Mouse (Mus musculus) liver, adult 2 months (tissue): ENCODE results near the gene Krt4. TPM values are rescaled to one million over a fixed set of nuclear protein-coding genes. Genes with fewer than 3 reads are reported as not detected.
A peak's percentile ranks its signal among the peaks of the same experiment; 100 is the strongest.

Experiments used
- DNase-seq: peaks from one replicate; pipeline ENCODE4 v3.0.0-alpha.2; 2011; ENCODE audit warnings: low read depth, low spot score; ENCODE audit errors: extremely low read depth
- H3K27ac ChIP-seq: fragments of 200-500 bp; replicated peaks from 2 replicates; pipeline ENCODE4 v1.5.1; 2012; ENCODE audit warnings: low read depth, mild to moderate bottlenecking, control low read depth, inconsistent platforms, low read length; ENCODE audit not compliant: insufficient read depth
- H3K27me3 ChIP-seq: fragments of 200-500 bp; 2 replicates; pipeline ENCODE4 v1.6.1; 2012; ENCODE audit warnings: mild to moderate bottlenecking, moderate library complexity, low read length, inconsistent platforms; ENCODE audit not compliant: control insufficient read depth, insufficient read depth
- H3K36me3 ChIP-seq: fragments of 200-500 bp; 2 replicates; pipeline ENCODE4 v1.6.1; 2012; ENCODE audit warnings: low read length, inconsistent platforms; ENCODE audit not compliant: control insufficient read depth, insufficient read depth
- H3K4me1 ChIP-seq: fragments of 200-500 bp; 2 replicates; pipeline ENCODE4 v1.6.1; 2011; ENCODE audit warnings: low read length; ENCODE audit not compliant: control insufficient read depth, insufficient read depth
- H3K4me3 ChIP-seq: fragments of 200-500 bp; 2 replicates; pipeline ENCODE4 v1.5.1; 2011; ENCODE audit warnings: low read depth, mild to moderate bottlenecking, control low read depth, low read length, moderate library complexity; ENCODE audit not compliant: insufficient read depth
- H3K79me2 ChIP-seq: fragments of 200-500 bp; 2 replicates; pipeline ENCODE4 v1.6.1; 2012; ENCODE audit warnings: inconsistent platforms, mild to moderate bottlenecking, low read length, moderate library complexity; ENCODE audit not compliant: control insufficient read depth, insufficient read depth
- H3K9ac ChIP-seq: fragments of 200-500 bp; 2 replicates; pipeline ENCODE4 v1.6.1; 2012; ENCODE audit warnings: low read depth, mild to moderate bottlenecking, control low read depth, inconsistent platforms, low read length
- CTCF ChIP-seq: fragments of 200-500 bp; IDR thresholded peaks from 2 replicates; pipeline ENCODE4 v1.5.1; 2011; ENCODE audit warnings: low read depth, low read length, control low read depth
- POLR2A ChIP-seq: fragments of 200-500 bp; IDR thresholded peaks from 2 replicates; pipeline ENCODE4 v1.6.1; 2011; ENCODE audit warnings: low read length, control low read depth; ENCODE audit not compliant: insufficient read depth; ENCODE audit errors: extremely low read depth
- WGBS: fragments of 180-500 bp; shearing (Covaris S2); methylation state at CpG from one replicate; pipeline ENCODE4 v1.1.7; 2018; 5-methylcytosine and 5-hydroxymethylcytosine counted together
- polyA plus RNA-seq: library from polyadenylated mRNA; depleted of rRNA; stranded (reverse); fragments of >200 nt; gene quantifications from 2 replicates; pipeline ENCODE4 v1.2.3, GENCODE M21; 2012
- total RNA-seq: library from RNA; depleted of rRNA; stranded (reverse); fragments of >200 nt; gene quantifications from 2 replicates; pipeline ENCODE4 v1.2.3, GENCODE M21; 2014

Gene Krt4
- total and polyA plus RNA-seq, 2 experiments: 0.06 TPM; not detected in 1

- no peak overlapping the region for H3K4me3 ChIP-seq
- no peak for DNase-seq
- no peak overlapping the region for H3K9ac ChIP-seq
- H3K79me2 ChIP-seq: no peaks in the 10 kb centered on the region
- TF ChIP-seq POLR2A (no peak), CTCF (no peak)
- 86% methylated on average over 7 of the region's 7 CpGs for WGBS
- no peaks in the 10 kb centered on the region for H3K4me1 ChIP-seq
- no peak overlapping the region for H3K27ac ChIP-seq
- H3K27me3 ChIP-seq: 0 out of 2 replicates have a peak, but pooled peaks cover 2% of the 10 kb centered on the region
- H3K36me3 ChIP-seq: no peaks in the 10 kb centered on the region
Observed at GRCm38 (mm10) chr15:101952733-101953474, 28.4 kb upstream of the Krt4 start.

- no peak for DNase-seq
- Histone ChIP-seq H3K27me3 (no peaks in the 10 kb centered on the region), H3K9ac (no peak overlapping the region), H3K27ac (no peak overlapping the region), H3K36me3 (no peaks in the 10 kb centered on the region), H3K4me3 (no peak overlapping the region), H3K4me1 (no peaks in the 10 kb centered on the region), H3K79me2 (no peaks in the 10 kb centered on the region)
- TF ChIP-seq POLR2A: no peak
- no peak for TF ChIP-seq CTCF
- WGBS: 79% methylated on average over 1 of the region's 1 CpGs
Observed at GRCm38 (mm10) chr15:101945430-101945829, 20.9 kb upstream of the Krt4 start.

- Histone ChIP-seq H3K79me2 (no peaks in the 10 kb centered on the region), H3K27ac (no peak overlapping the region), H3K27me3 (no peaks in the 10 kb centered on the region), H3K36me3 (no peaks in the 10 kb centered on the region), H3K9ac (no peak overlapping the region), H3K4me1 (peaks cover 5% of the 10 kb centered on the region; the same call in 1 of the 2 replicates), H3K4me3 (no peak overlapping the region)
- 76% methylated on average over 8 of the region's 8 CpGs for WGBS
- no peak for DNase-seq
- TF ChIP-seq POLR2A: no peak
- TF ChIP-seq CTCF: no peak
Observed at GRCm38 (mm10) chr15:101941948-101942347, 17.4 kb upstream of the Krt4 start.

GRCm38 (mm10) chr15:101940274-101940829 lies 15.8 kb upstream of the Krt4 start, which contains the start of gene Krt79:
Krt79 (minus strand) TSS chr15:101940324.
- WGBS: 90% methylated on average over 5 of the region's 6 CpGs
- no peak for TF ChIP-seq POLR2A
- no peak for TF ChIP-seq CTCF
- Histone ChIP-seq H3K4me3 (no peak within 1 kb of the TSS), H3K27me3 (no peaks in the 10 kb centered on the region), H3K36me3 (no peaks in the 10 kb centered on the region), H3K4me1 (peaks cover 5% of the 10 kb centered on the region; the same call in 1 of the 2 replicates), H3K9ac (no peak within 1 kb of the TSS), H3K79me2 (no peaks in the 10 kb centered on the region), H3K27ac (no peak within 1 kb of the TSS)
- no peak for DNase-seq

- H3K79me2 ChIP-seq: no peaks in the 10 kb centered on the region
- no peaks in the 10 kb centered on the region for H3K36me3 ChIP-seq
- no peaks in the 10 kb centered on the region for H3K27me3 ChIP-seq
- H3K27ac ChIP-seq: no peak overlapping the region
- 40% methylated on average over 9 of the region's 9 CpGs for WGBS
- no peak overlapping the region for H3K4me3 ChIP-seq
- TF ChIP-seq POLR2A: no peak
- TF ChIP-seq CTCF: no peak
- peak; percentile 73 for DNase-seq
- H3K4me1 ChIP-seq: peaks cover 5% of the 10 kb centered on the region; the same call in 1 of the 2 replicates
- H3K9ac ChIP-seq: no peak overlapping the region
Observed at GRCm38 (mm10) chr15:101938600-101939308, 14.2 kb upstream of the Krt4 start.
